Mouse (Mus musculus) ES-E14 (cell line): ENCODE results near the gene Erp27.

Experiments used
- HCFC1 ChIP-seq: IDR thresholded peaks from 2 replicates; pipeline ENCODE4 v1.6.1; 2012; ENCODE audit warnings: low read length, inconsistent platforms, borderline replicate concordance; ENCODE audit not compliant: insufficient read depth
- ZC3H11A ChIP-seq: IDR thresholded peaks from 2 replicates; pipeline ENCODE4 v1.6.1; 2012; ENCODE audit warnings: low read depth, mild to moderate bottlenecking, inconsistent platforms, low read length, borderline replicate concordance
- ZNF384 ChIP-seq: IDR thresholded peaks from 2 replicates; pipeline ENCODE4 v1.6.1; 2012; ENCODE audit warnings: low read depth, low read length, inconsistent platforms

DNA sequence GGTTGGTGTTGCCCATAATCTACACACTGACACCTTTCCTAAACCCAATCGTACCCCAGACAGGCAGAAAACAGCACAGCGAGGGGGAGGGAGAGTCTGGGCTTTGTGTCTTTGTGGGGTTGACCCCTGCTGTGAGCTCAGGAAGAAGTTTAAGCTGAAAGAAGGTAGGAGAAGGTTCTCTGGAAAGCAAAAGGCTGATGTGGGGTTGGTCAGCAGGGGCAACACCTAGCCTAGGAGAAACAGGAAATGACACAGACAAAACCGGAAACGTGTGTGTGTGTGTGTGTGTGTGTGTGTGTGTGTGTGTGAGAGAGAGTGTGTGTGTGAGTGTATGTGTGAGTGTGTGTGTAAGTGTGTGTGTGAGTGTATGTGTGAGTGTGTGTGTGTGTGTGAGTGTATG lies 45.5 kb upstream of the Erp27 start:
- TF ChIP-seq ZC3H11A, result no peak
- TF ChIP-seq ZNF384, result no peak
- no peak for TF ChIP-seq HCFC1
